Mouse (Mus musculus) intestine, embryonic 14.5 days (tissue): Measurements from ENCODE around the gene Exosc5. TPM values are rescaled to one million over a fixed set of nuclear protein-coding genes. Genes with fewer than 3 reads are reported as not detected.

ENCODE experiments used
- ATAC-seq: fragments of 200-750 bp; cut with Nextera tagmentation; replicated peaks from 2 replicates; pipeline ENCODE4 v1.8.0; 2017; ENCODE audit warnings: low read depth, moderate number of reproducible peaks, moderate TSS enrichment, moderate library complexity; ENCODE audit not compliant: low FRiP score, low TSS enrichment
- DNase-seq: peaks from one replicate; pipeline ENCODE4 v3.0.0-alpha.2; 2018; ENCODE audit warnings: low spot score
- H3K27ac ChIP-seq: fragments of 300-500 bp; sonication (generic); 2 replicates; pipeline ENCODE4 v1.5.1; 2014; ENCODE audit warnings: low read depth, mild to moderate bottlenecking, control low read depth
- H3K27me3 ChIP-seq: fragments of 300-500 bp; sonication (generic); replicated peaks from 2 replicates; pipeline ENCODE4 v1.6.1; 2014; ENCODE audit warnings: low read length, control low read depth; ENCODE audit not compliant: control insufficient read depth, insufficient read depth
- H3K36me3 ChIP-seq: fragments of 300-500 bp; sonication (generic); 2 replicates; pipeline ENCODE4 v1.6.1; 2014; ENCODE audit warnings: low read length, control low read depth; ENCODE audit not compliant: control insufficient read depth, insufficient read depth
- H3K4me1 ChIP-seq: fragments of 300-500 bp; sonication (generic); replicated peaks from 2 replicates; pipeline ENCODE4 v1.6.1; 2014; ENCODE audit warnings: low read length, control low read depth, mixed read lengths; ENCODE audit not compliant: control insufficient read depth, insufficient read depth
- H3K4me2 ChIP-seq: fragments of 300-500 bp; sonication (generic); 2 replicates; pipeline ENCODE4 v1.6.1; 2014; ENCODE audit warnings: low read length
- H3K4me3 ChIP-seq: fragments of 300-500 bp; sonication (generic); 2 replicates; pipeline ENCODE4 v1.5.1; 2014; ENCODE audit warnings: low read depth, low read length, control low read depth, mixed read lengths
- H3K9ac ChIP-seq: fragments of 300-500 bp; sonication (generic); 2 replicates; pipeline ENCODE4 v1.6.1; 2014; ENCODE audit warnings: mild to moderate bottlenecking, low read length
- H3K9me3 ChIP-seq: fragments of 300-500 bp; sonication (generic); 2 replicates; pipeline ENCODE4 v1.6.1; 2016; ENCODE audit warnings: low read length, control low read depth; ENCODE audit not compliant: control insufficient read depth
- WGBS: fragments of 180-500 bp; shearing (Covaris S2); extraction: QIAGEN DNeasy Blood & Tissue Kit; methylation state at CpG from one replicate; pipeline ENCODE4 v1.1.7; 2014; 5-methylcytosine and 5-hydroxymethylcytosine counted together
- polyA plus RNA-seq: library from polyadenylated mRNA; unstranded; fragments of >200 nt; fragmentation: Nextera tagmentation; extraction: Ambion mirVana; gene quantifications from 2 replicates; pipeline ENCODE4 v1.2.1, GENCODE M21; 2014

The Exosc5 gene
- polyA plus RNA-seq, 1 experiment from 2014 or later = 98.4 TPM

GRCm38 (mm10) chr7:25702350-25702749 is 43.4 kb downstream of the Exosc5 start:
- Histone ChIP-seq H3K36me3 (no peaks in the 10 kb centered on the region), H3K4me2 (no peak overlapping the region), H3K9ac (no peak overlapping the region), H3K4me1 (peaks cover 22% of the 10 kb centered on the region), H3K9me3 (peaks cover 5% of the 10 kb centered on the region), H3K4me3 (no peak overlapping the region), H3K27me3 (no peaks in the 10 kb centered on the region), H3K27ac (no peak overlapping the region)
- no peak for DNase-seq
- 95% methylated on average over 2 of the region's 2 CpGs for WGBS
- ATAC-seq = no peak

- Histone ChIP-seq H3K9ac (no peak overlapping the region), H3K27ac (no peak overlapping the region), H3K4me2 (peak overlapping the region; percentile 36; the same call in 1 of the 2 replicates), H3K9me3 (peaks cover 5% of the 10 kb centered on the region), H3K4me1 (peaks cover 28% of the 10 kb centered on the region), H3K36me3 (no peaks in the 10 kb centered on the region), H3K27me3 (no peaks in the 10 kb centered on the region), H3K4me3 (no peak overlapping the region)
- ATAC-seq (no peak), DNase-seq (no peak)
- 34% methylated on average over 10 of the region's 10 CpGs for WGBS
Observed at GRCm38 (mm10) chr7:25703793-25704494, 45.0 kb downstream of the Exosc5 start.

GRCm38 (mm10) chr7:25704716-25705364 is 45.9 kb downstream of the Exosc5 start:
- no peaks in the 10 kb centered on the region for H3K27me3 ChIP-seq
- H3K4me3 ChIP-seq = no peak overlapping the region
- peak; percentile 30; the same call in 1 of the 2 replicates for ATAC-seq
- no peaks in the 10 kb centered on the region for H3K36me3 ChIP-seq
- DNase-seq = peak; percentile 64
- peaks cover 5% of the 10 kb centered on the region for H3K9me3 ChIP-seq
- H3K4me1 ChIP-seq = peaks cover 28% of the 10 kb centered on the region
- H3K9ac ChIP-seq = no peak overlapping the region
- H3K27ac ChIP-seq = no peak overlapping the region
- WGBS = 12% methylated on average over 36 of the region's 37 CpGs
- H3K4me2 ChIP-seq = peak overlapping the region; percentile 36

GRCm38 (mm10) chr7:25705801-25706251 is 46.9 kb downstream of the Exosc5 start:
- 49% methylated on average over 6 of the region's 6 CpGs for WGBS
- no peak for ATAC-seq
- Histone ChIP-seq H3K9ac (no peak overlapping the region), H3K4me1 (peaks cover 38% of the 10 kb centered on the region), H3K27ac (no peak overlapping the region), H3K9me3 (peaks cover 5% of the 10 kb centered on the region), H3K27me3 (no peaks in the 10 kb centered on the region), H3K4me2 (no peak overlapping the region), H3K36me3 (no peaks in the 10 kb centered on the region), H3K4me3 (no peak overlapping the region)
- no peak for DNase-seq

GRCm38 (mm10) chr7:25706578-25707170 is 47.7 kb downstream of the Exosc5 start:
- no peak overlapping the region for H3K4me3 ChIP-seq
- ATAC-seq = no peak
- no peak overlapping the region for H3K4me2 ChIP-seq
- H3K4me1 ChIP-seq = peaks cover 45% of the 10 kb centered on the region
- WGBS = 34% methylated on average over 7 of the region's 7 CpGs
- DNase-seq = no peak
- H3K27me3 ChIP-seq = no peaks in the 10 kb centered on the region
- peak overlapping the region; percentile 55; the same call in 1 of the 2 replicates for H3K27ac ChIP-seq
- H3K9me3 ChIP-seq = peaks cover 5% of the 10 kb centered on the region
- no peak overlapping the region for H3K9ac ChIP-seq
- no peaks in the 10 kb centered on the region for H3K36me3 ChIP-seq

GRCm38 (mm10) chr7:25707581-25708292 is 48.8 kb downstream of the Exosc5 start:
- Histone ChIP-seq H3K36me3 (peaks cover 8% of the 10 kb centered on the region), H3K9me3 (no peaks in the 10 kb centered on the region), H3K9ac (no peak overlapping the region), H3K4me3 (no peak overlapping the region), H3K27ac (peak overlapping the region; percentile 55; the same call in 1 of the 2 replicates), H3K4me2 (no peak overlapping the region), H3K27me3 (no peaks in the 10 kb centered on the region), H3K4me1 (peaks cover 52% of the 10 kb centered on the region)
- DNase-seq (no peak), ATAC-seq (no peak)
- WGBS = 26% methylated on average over 15 of the region's 15 CpGs

- H3K9me3 ChIP-seq = no peaks in the 10 kb centered on the region
- H3K4me2 ChIP-seq = no peak overlapping the region
- ATAC-seq (no peak), DNase-seq (no peak)
- no peaks in the 10 kb centered on the region for H3K27me3 ChIP-seq
- H3K36me3 ChIP-seq = peaks cover 30% of the 10 kb centered on the region
- 0 out of 2 replicates have a peak overlapping the region, but pooled peaks have one; percentile 27 for H3K9ac ChIP-seq
- WGBS = 16% methylated on average over 12 of the region's 12 CpGs
- no peak overlapping the region for H3K4me3 ChIP-seq
- peaks cover 52% of the 10 kb centered on the region for H3K4me1 ChIP-seq
- H3K27ac ChIP-seq = no peak overlapping the region
Observed at GRCm38 (mm10) chr7:25709961-25710360, 51.0 kb downstream of the Exosc5 start.

- Histone ChIP-seq H3K27me3 (no peaks in the 10 kb centered on the region), H3K9me3 (no peaks in the 10 kb centered on the region), H3K27ac (no peak overlapping the region), H3K36me3 (peaks cover 36% of the 10 kb centered on the region), H3K4me2 (peak overlapping the region; percentile 18; the same call in 1 of the 2 replicates), H3K4me1 (peaks cover 45% of the 10 kb centered on the region), H3K4me3 (no peak overlapping the region), H3K9ac (peak overlapping the region; percentile 27; the same call in 1 of the 2 replicates)
- no peak for DNase-seq
- 9% methylated on average over 7 of the region's 7 CpGs for WGBS
- ATAC-seq = peak; percentile 40
Observed at GRCm38 (mm10) chr7:25710519-25711130, 51.7 kb downstream of the Exosc5 start.
